Mouse (Mus musculus) olfactory bulb, adult 2 months (tissue): ENCODE results near the gene Fam229a.

Experiments used
- CTCF ChIP-seq: fragments of 200-500 bp; IDR thresholded peaks from 2 replicates; pipeline ENCODE4 v1.5.1; 2012; ENCODE audit warnings: low read depth, mild to moderate bottlenecking, low read length, moderate library complexity; ENCODE audit not compliant: insufficient read depth
- POLR2A ChIP-seq: fragments of 200-500 bp; IDR thresholded peaks from 2 replicates; pipeline ENCODE4 v1.6.1; 2012; ENCODE audit warnings: mild to moderate bottlenecking, low read depth, low read length, moderate library complexity; ENCODE audit not compliant: insufficient read depth

DNA sequence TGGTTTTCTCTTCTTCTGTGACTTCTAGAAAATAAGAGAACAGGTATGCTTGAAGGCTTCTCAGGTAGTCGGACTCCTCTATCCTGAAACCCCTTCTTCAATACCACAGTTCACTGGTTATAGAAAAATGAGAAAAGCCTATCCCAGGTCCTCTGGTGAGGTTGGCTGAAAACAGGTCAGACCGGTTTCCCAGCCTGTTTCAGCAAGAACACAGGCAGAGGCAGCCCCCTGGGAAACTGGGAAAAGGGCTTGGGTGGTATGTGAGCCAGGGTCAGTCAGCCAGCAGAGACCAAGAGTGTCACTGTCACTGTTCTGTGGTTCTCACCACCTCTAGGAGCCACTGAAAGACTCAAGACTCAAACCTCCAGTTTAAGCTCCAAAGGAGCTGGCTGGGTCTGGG, 25.9 kb downstream of the Fam229a start:
- TF ChIP-seq CTCF (no peak), POLR2A (no peak)
